In genomic region chr5:122158557-122159515, GRCm38 (mm10) we compare ENCODE assay signal across 7 mouse cellular contexts. TPM values are rescaled to one million over a fixed set of nuclear protein-coding genes. Genes with fewer than 3 reads are reported as not detected.
DNase-seq lines count a peak whose midpoint lies in the region; ATAC-seq lines count a peak whose summit lies in the region.

No protein-coding gene starts in this region.

- H3K4me2 ChIP-seq in embryonic facial prominence, embryonic 12.5 days (replicated peaks), result peak overlapping the region; percentile 85
- peak overlapping the region; percentile 81 for H3K4me2 ChIP-seq in intestine, embryonic 14.5 days (ENCODE audit: low read length)
- H3K4me2 ChIP-seq in lung, embryonic 15.5 days, result peak overlapping the region; percentile 75

- peak; percentile 23 to 33 for DNase-seq in spleen, adult 18-20 months
- DNase-seq in spleen, postnatal 36 days (ENCODE audit: low spot score in 2 of 2), result no peak
- DNase-seq in intestine, embryonic 14.5 days (ENCODE audit: low spot score), result peak; percentile 69
- DNase-seq in splenic B cell, adult 2 months (ENCODE audit: low read depth, low spot score), result peak; percentile 19
- no peak for DNase-seq in ovary, postnatal 14 days (ENCODE audit: low spot score)

- ATAC-seq in embryonic facial prominence, embryonic 12.5 days (ENCODE audit: insufficient number of reproducible peaks, insufficient read depth, low FRiP score, low TSS enrichment), result 0 out of 2 replicates have a peak, but pooled peaks have one; percentile 2
- ATAC-seq in intestine, embryonic 14.5 days (replicated peaks; ENCODE audit: low FRiP score, low TSS enrichment, low read depth), result peak; percentile 17; the same call in 1 of the 2 replicates
- peak; percentile 8; the same call in 1 of the 2 replicates for ATAC-seq in lung, embryonic 15.5 days (ENCODE audit: borderline replicate concordance, extremely low read depth, low FRiP score, low TSS enrichment)

- no peaks in the 10 kb centered on the region; the same call in 1 of the 2 replicates for H3K27me3 ChIP-seq in embryonic facial prominence, embryonic 12.5 days
- H3K27me3 ChIP-seq in intestine, embryonic 14.5 days (replicated peaks; ENCODE audit: control insufficient read depth, insufficient read depth, low read length), result no peaks in the 10 kb centered on the region
- no peaks in the 10 kb centered on the region for H3K27me3 ChIP-seq in lung, embryonic 15.5 days
- no peaks in the 10 kb centered on the region for H3K27me3 ChIP-seq in splenic B cell, adult 2 months (ENCODE audit: control insufficient read depth, insufficient read depth, low read length, poor library complexity, severe bottlenecking)

- no peaks in the 10 kb centered on the region for H3K9me3 ChIP-seq in embryonic facial prominence, embryonic 12.5 days
- no peaks in the 10 kb centered on the region for H3K9me3 ChIP-seq in intestine, embryonic 14.5 days (ENCODE audit: control insufficient read depth, low read length)
- no peaks in the 10 kb centered on the region for H3K9me3 ChIP-seq in lung, embryonic 15.5 days

- peak overlapping the region; percentile 91 for H3K9ac ChIP-seq in embryonic facial prominence, embryonic 12.5 days
- peak overlapping the region; percentile 98 for H3K9ac ChIP-seq in intestine, embryonic 14.5 days (ENCODE audit: low read length)
- peak overlapping the region; percentile 88 for H3K9ac ChIP-seq in lung, embryonic 15.5 days

- peak overlapping the region; percentile 76 for H3K27ac ChIP-seq in embryonic facial prominence, embryonic 12.5 days
- peak overlapping the region; percentile 73 for H3K27ac ChIP-seq in intestine, embryonic 14.5 days (ENCODE audit: low read depth)
- peak overlapping the region; percentile 73 for H3K27ac ChIP-seq in lung, embryonic 15.5 days

- peaks cover 49% of the 10 kb centered on the region for H3K4me1 ChIP-seq in embryonic facial prominence, embryonic 12.5 days
- peaks cover 51% of the 10 kb centered on the region for H3K4me1 ChIP-seq in intestine, embryonic 14.5 days (replicated peaks; ENCODE audit: control insufficient read depth, insufficient read depth, low read length)
- peaks cover 62% of the 10 kb centered on the region for H3K4me1 ChIP-seq in lung, embryonic 15.5 days

- peak overlapping the region; percentile 93 for H3K4me3 ChIP-seq in embryonic facial prominence, embryonic 12.5 days
- H3K4me3 ChIP-seq in intestine, embryonic 14.5 days (ENCODE audit: low read depth, low read length), result peak overlapping the region; percentile 100
- H3K4me3 ChIP-seq in lung, embryonic 15.5 days, result peak overlapping the region; percentile 88

- WGBS in embryonic facial prominence, embryonic 12.5 days, result 4% methylated on average over 34 of the region's 42 CpGs
- 1% methylated on average over 42 of the region's 42 CpGs for WGBS in intestine, embryonic 14.5 days
- 1% methylated on average over 42 of the region's 42 CpGs for WGBS in lung, embryonic 15.5 days

- H3K36me3 ChIP-seq in embryonic facial prominence, embryonic 12.5 days, result peaks cover 28% of the 10 kb centered on the region
- H3K36me3 ChIP-seq in intestine, embryonic 14.5 days (ENCODE audit: control insufficient read depth, insufficient read depth, low read length), result peaks cover 30% of the 10 kb centered on the region
- peaks cover 14% of the 10 kb centered on the region for H3K36me3 ChIP-seq in lung, embryonic 15.5 days
- H3K36me3 ChIP-seq in splenic B cell, adult 2 months (ENCODE audit: control insufficient read depth, insufficient read depth, low read length, poor library complexity, severe bottlenecking), result no peaks in the 10 kb centered on the region

RNA-seq across cellular contexts. Expression of gene Ppp1cc, which starts 0.8 kb away (rescaled TPM):
- 307 and 312 TPM in 2 replicates for polyA plus RNA-seq in embryonic facial prominence, embryonic 12.5 days (2016; fragmentation: Nextera tagmentation; extraction: Ambion mirVana)
- 259 and 270 TPM in 2 replicates for polyA plus RNA-seq in intestine, embryonic 14.5 days (2014; fragmentation: Nextera tagmentation; extraction: Ambion mirVana)
- polyA plus RNA-seq in lung, embryonic 15.5 days (2015; fragmentation: Nextera tagmentation; extraction: Ambion mirVana), result 263 and 264 TPM in 2 replicates

RNA-seq across cellular contexts. Expression of gene Ccdc63, which starts 18.2 kb away (rescaled TPM):
- not detected in 2 replicates for polyA plus RNA-seq in embryonic facial prominence, embryonic 12.5 days (2016; fragmentation: Nextera tagmentation; extraction: Ambion mirVana)
- polyA plus RNA-seq in intestine, embryonic 14.5 days (2014; fragmentation: Nextera tagmentation; extraction: Ambion mirVana), result 0.32 TPM in 1 of 2 replicates, not detected in the other
- polyA plus RNA-seq in lung, embryonic 15.5 days (2015; fragmentation: Nextera tagmentation; extraction: Ambion mirVana), result not detected in 2 replicates

RNA-seq across cellular contexts. Expression of gene Hvcn1, which starts 47.8 kb away (rescaled TPM):
- polyA plus RNA-seq in embryonic facial prominence, embryonic 12.5 days (2016; fragmentation: Nextera tagmentation; extraction: Ambion mirVana), result 11.7 and 13.0 TPM in 2 replicates
- polyA plus RNA-seq in intestine, embryonic 14.5 days (2014; fragmentation: Nextera tagmentation; extraction: Ambion mirVana), result 4.7 and 6.7 TPM in 2 replicates
- polyA plus RNA-seq in lung, embryonic 15.5 days (2015; fragmentation: Nextera tagmentation; extraction: Ambion mirVana), result 4.0 and 4.7 TPM in 2 replicates

RNA-seq across cellular contexts. Expression of gene Myl2, which starts 58.1 kb away (rescaled TPM):
- polyA plus RNA-seq in embryonic facial prominence, embryonic 12.5 days (2016; fragmentation: Nextera tagmentation; extraction: Ambion mirVana), result 0.52 and 2.4 TPM in 2 replicates
- not detected in 2 replicates for polyA plus RNA-seq in intestine, embryonic 14.5 days (2014; fragmentation: Nextera tagmentation; extraction: Ambion mirVana)
- 30.4 and 142 TPM in 2 replicates for polyA plus RNA-seq in lung, embryonic 15.5 days (2015; fragmentation: Nextera tagmentation; extraction: Ambion mirVana)

Comparison
In these comparisons a context has a peak if more than half of its experiments do, and no peak if none do; other contexts are left out.
1. DNase-seq: peak in spleen, adult 18-20 months (2 of 2), intestine, embryonic 14.5 days (single experiment) and splenic B cell, adult 2 months (single experiment); none in spleen, postnatal 36 days (0 of 2) and ovary, postnatal 14 days (single experiment).
2. Peak in every context shown above with its lines, with median percentiles within 50 percentile points of each other: ATAC-seq, H3K27ac ChIP-seq, H3K4me2 ChIP-seq, H3K4me3 ChIP-seq and H3K9ac ChIP-seq.